Mouse (Mus musculus): ENCODE measurements around the gene Lpin2. TPM values are rescaled to one million over a fixed set of nuclear protein-coding genes. Genes with fewer than 3 reads are reported as not detected.

Gene Lpin2
- polyA plus RNA-seq (2012; rRNA removed; ENCODE audit: low replicate concordance): 9.2 and 9.5 TPM in 2 replicates

DNA sequence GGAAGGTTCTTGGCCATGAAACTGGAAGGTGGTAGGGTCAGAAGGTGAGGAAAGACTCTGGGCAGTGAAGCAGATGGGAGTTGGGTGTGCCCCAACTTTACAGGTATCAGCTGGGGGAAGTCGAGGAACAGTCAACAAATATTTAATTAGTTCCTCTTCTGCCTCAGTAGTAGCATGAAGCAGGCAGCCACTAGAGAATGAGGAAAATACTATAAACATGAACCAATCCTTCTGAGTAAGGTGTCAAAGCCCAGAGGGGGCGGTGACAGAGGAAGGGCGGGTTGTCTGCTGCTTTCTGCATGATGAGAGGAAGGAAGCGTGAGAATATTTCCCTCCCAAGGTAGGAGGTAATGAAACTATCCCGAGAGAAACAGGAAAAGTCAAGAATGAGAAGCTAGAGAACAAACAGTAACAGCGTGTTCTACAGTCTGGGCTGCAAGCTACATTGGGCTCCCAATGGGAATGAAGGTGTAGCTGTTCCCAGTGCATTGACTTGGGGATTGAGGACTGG, at the start of gene Lpin2:
Lpin2 (plus strand) TSS at position 350 of the 511 bp plus-strand sequence.

Other genes starting within 250 kb of the Lpin2 start
- 1.7 and 31.5 TPM in 2 replicates for gene Myom1, start 179.9 kb upstream of the Lpin2 start, polyA plus RNA-seq (2012; rRNA removed; ENCODE audit: low replicate concordance)
- 88.9 and 154 TPM in 2 replicates for gene Myl12a, start 179.7 kb upstream of the Lpin2 start, polyA plus RNA-seq (2012; rRNA removed; ENCODE audit: low replicate concordance)
- 39.4 and 59.8 TPM in 2 replicates for gene Emilin2, start 129.4 kb downstream of the Lpin2 start, polyA plus RNA-seq (2012; rRNA removed; ENCODE audit: low replicate concordance)